Mouse (Mus musculus): ENCODE data around the gene Cd300lg.

DNA sequence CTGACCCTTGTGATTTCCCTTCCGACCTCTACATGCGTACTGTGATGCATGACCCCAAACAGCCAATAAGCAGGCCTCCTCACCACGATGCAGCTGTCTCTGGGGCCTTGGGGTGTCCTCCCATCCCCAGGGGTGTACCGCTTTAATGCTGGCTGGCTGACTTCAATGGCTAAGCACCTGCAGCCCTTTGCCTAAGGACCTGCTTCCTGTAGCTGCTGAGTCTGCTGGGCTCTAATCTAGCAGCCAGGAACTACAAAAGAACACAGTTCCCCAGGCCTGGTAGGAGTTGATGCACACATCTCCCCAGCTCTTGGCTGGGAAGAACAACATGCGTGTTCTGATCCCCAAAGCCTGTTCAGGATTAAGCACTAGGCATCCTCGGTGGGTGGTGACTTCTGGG lies 25.8 kb upstream of the Cd300lg start:
- TF ChIP-seq POLR2A (IDR thresholded peaks at IDR 0.05; ENCODE audit: control insufficient read depth, extremely low read depth, insufficient read depth, low read length, poor library complexity) (no peak), CTCF (IDR thresholded peaks at IDR 0.05; ENCODE audit: borderline replicate concordance, control insufficient read depth, extremely low read depth, insufficient read depth, low read length, poor library complexity) (no peak)
